ENCODE assay signal across 17 mouse cellular contexts in genomic region chr5:22348412-22348811, GRCm38 (mm10). TPM values are rescaled to one million over a fixed set of nuclear protein-coding genes. Genes with fewer than 3 reads are reported as not detected.
A peak's percentile ranks its signal among the peaks of the same experiment; 100 is the strongest.
DNase-seq lines count a peak whose midpoint lies in the region; ATAC-seq lines count a peak whose summit lies in the region.
"Had no signal": no experiment of that assay in that cellular context is flagged by ENCODE, and none has a peak within 500 bp of the region (broad histone marks: within the 10 kb centered on the region; RNA-seq: fewer than 3 reads in every experiment).

No protein-coding gene starts in this region.

- peaks cover 78% of the 10 kb centered on the region for H3K27me3 ChIP-seq in heart, embryonic 13.5 days (replicated peaks)
- H3K27me3 ChIP-seq in hindbrain, embryonic 13.5 days = peaks cover 32% of the 10 kb centered on the region

- peaks cover 21% of the 10 kb centered on the region for H3K4me1 ChIP-seq in heart, embryonic 13.5 days
- peaks cover 24% of the 10 kb centered on the region for H3K4me1 ChIP-seq in hindbrain, embryonic 13.5 days (replicated peaks)

- no peaks in the 10 kb centered on the region for H3K36me3 ChIP-seq in heart, embryonic 13.5 days
- H3K36me3 ChIP-seq in hindbrain, embryonic 13.5 days = no peaks in the 10 kb centered on the region
- H3K36me3 ChIP-seq: forebrain, embryonic 10.5 days; neural tube, embryonic 13.5 days had no signal

- peak; percentile 74 for ATAC-seq in heart, embryonic 13.5 days (ENCODE audit: extremely low read depth, insufficient number of reproducible peaks, low FRiP score, low TSS enrichment)
- ATAC-seq in hindbrain, embryonic 13.5 days (ENCODE audit: low FRiP score) = no peak
- ATAC-seq: midbrain, embryonic 16.5 days had no signal

- H3K4me2 ChIP-seq in heart, embryonic 13.5 days = no peak overlapping the region
- H3K4me2 ChIP-seq in hindbrain, embryonic 13.5 days = no peak overlapping the region
- H3K4me2 ChIP-seq: hindbrain, embryonic 14.5 days; neural tube, embryonic 13.5 days had no signal

- DNase-seq in heart, adult 11 months = no peak
- peak; percentile 98 for DNase-seq in c-Kit-negative CD71-positive TER-119-positive erythroid progenitor cells, embryonic 14.5 days (ENCODE audit: low read depth, low spot score)
- DNase-seq in liver = peak; percentile 88
- peak; percentile 65 to 75 for DNase-seq in spleen, postnatal 10 days (ENCODE audit: low spot score in 2 of 2)
- DNase-seq in frontal cortex, postnatal 10 days (ENCODE audit: low spot score in 2 of 2) = no peak
- DNase-seq in layer of hippocampus, adult 8-10 months (ENCODE audit: low spot score in 2 of 2) = no peak
- DNase-seq: kidney, adult 8-10 months; lung, adult 18-20 months; retina, postnatal 1 day; thymus, postnatal 4 days had no signal

- no peaks in the 10 kb centered on the region for H3K9me3 ChIP-seq in heart, embryonic 13.5 days
- H3K9me3 ChIP-seq in hindbrain, embryonic 13.5 days = no peaks in the 10 kb centered on the region
- H3K9me3 ChIP-seq: forebrain, embryonic 10.5 days; neural tube, embryonic 13.5 days had no signal

- H3K9ac ChIP-seq in heart, embryonic 13.5 days = no peak overlapping the region
- H3K9ac ChIP-seq in hindbrain, embryonic 13.5 days = no peak overlapping the region
- H3K9ac ChIP-seq: hindbrain, embryonic 14.5 days; neural tube, embryonic 13.5 days had no signal

- H3K4me3 ChIP-seq in heart, embryonic 13.5 days = no peak overlapping the region
- H3K4me3 ChIP-seq in hindbrain, embryonic 13.5 days = no peak overlapping the region
- H3K4me3 ChIP-seq: forebrain, embryonic 10.5 days; neural tube, embryonic 13.5 days had no signal

- 24% methylated on average over 3 of the region's 3 CpGs for WGBS in heart, embryonic 13.5 days
- 93% methylated on average over 3 of the region's 3 CpGs for WGBS in hindbrain, embryonic 13.5 days

- no peak overlapping the region; the same call in 1 of the 2 replicates for H3K27ac ChIP-seq in heart, embryonic 13.5 days (replicated peaks)
- H3K27ac ChIP-seq in hindbrain, embryonic 13.5 days = no peak overlapping the region
- H3K27ac ChIP-seq: forebrain, embryonic 10.5 days; hindbrain, embryonic 14.5 days; neural tube, embryonic 13.5 days had no signal

RNA-seq across cellular contexts. Expression of gene Reln, which starts 3.9 kb away (rescaled TPM):
- 2.5 and 2.8 TPM in 2 replicates for polyA plus RNA-seq in heart, embryonic 13.5 days (2015; fragmentation: Nextera tagmentation; extraction: Ambion mirVana)
- total RNA-seq in layer of hippocampus, adult 8-10 months (2022) = 10 to 100 TPM; 35.3 to 49.0 (median 41.5) TPM
- 25.9 TPM in 2 replicates for polyA plus RNA-seq in hindbrain, embryonic 13.5 days (2015; fragmentation: Nextera tagmentation; extraction: Ambion mirVana)
- polyA plus RNA-seq: C2C12 had no signal

Comparison
In these comparisons a context has a peak if more than half of its experiments do, and no peak if none do; other contexts are left out.
1. DNase-seq: peak in c-Kit-negative CD71-positive TER-119-positive erythroid progenitor cells, embryonic 14.5 days (single experiment), liver (single experiment) and spleen, postnatal 10 days (2 of 2); none in heart, adult 11 months (single experiment), frontal cortex, postnatal 10 days (0 of 2) and layer of hippocampus, adult 8-10 months (0 of 2).